Mouse (Mus musculus) cerebellum, postnatal 4 days (tissue): ENCODE measurements around the gene Lcmt1.

Experiments used
- DNase-seq, 2 experiments: peaks; one replicate each; pipeline ENCODE4 v3.0.0; 2022; ENCODE audit warnings: low spot score in 2 of 2, mixed read lengths in 1 of 2

Lcmt1 gene

GRCm38 (mm10) chr7:123398828-123399227 is 29.2 kb downstream of the Lcmt1 start:
- peak in 1 of 2 experiments; percentile 39 for DNase-seq

- DNase-seq, result no peak
These were observed 29.7 kb downstream of the Lcmt1 start for GRCm38 (mm10) chr7:123399286-123399685.

GRCm38 (mm10) chr7:123401121-123401520 is 31.5 kb downstream of the Lcmt1 start:
- no peak for DNase-seq

- no peak for DNase-seq
These were observed 34.6 kb downstream of the Lcmt1 start for GRCm38 (mm10) chr7:123404198-123404597.

- no peak for DNase-seq
These were observed 36.0 kb downstream of the Lcmt1 start for GRCm38 (mm10) chr7:123405619-123406018.

GRCm38 (mm10) chr7:123406988-123407387 is 37.4 kb downstream of the Lcmt1 start:
- DNase-seq, result no peak

GRCm38 (mm10) chr7:123410502-123410901 is 40.9 kb downstream of the Lcmt1 start:
- DNase-seq, result no peak

- DNase-seq, result no peak
These were observed 41.5 kb downstream of the Lcmt1 start for GRCm38 (mm10) chr7:123411109-123411508.

GRCm38 (mm10) chr7:123412143-123412542 is 42.6 kb downstream of the Lcmt1 start:
- no peak for DNase-seq

- no peak for DNase-seq
These were observed 47.2 kb downstream of the Lcmt1 start for GRCm38 (mm10) chr7:123416803-123417202.

GRCm38 (mm10) chr7:123417661-123418060 is 48.1 kb downstream of the Lcmt1 start:
- no peak for DNase-seq

GRCm38 (mm10) chr7:123419984-123420383 is 50.4 kb downstream of the Lcmt1 start:
- DNase-seq, result peak in 1 of 2 experiments; percentile 11

GRCm38 (mm10) chr7:123421958-123422357 is 52.4 kb downstream of the Lcmt1 start:
- DNase-seq, result no peak

- no peak for DNase-seq
These were observed 54.7 kb downstream of the Lcmt1 start for GRCm38 (mm10) chr7:123424281-123424680.

GRCm38 (mm10) chr7:123425134-123425757 is 55.7 kb downstream of the Lcmt1 start:
- DNase-seq, result no peak

- DNase-seq, result no peak
These were observed 60.2 kb downstream of the Lcmt1 start for GRCm38 (mm10) chr7:123429624-123430410.

GRCm38 (mm10) chr7:123430411-123430705 is 60.8 kb downstream of the Lcmt1 start:
- no peak for DNase-seq

GRCm38 (mm10) chr7:123431206-123431605 is 61.6 kb downstream of the Lcmt1 start:
- no peak for DNase-seq

GRCm38 (mm10) chr7:123442079-123442478 is 72.5 kb downstream of the Lcmt1 start:
- DNase-seq, result no peak

GRCm38 (mm10) chr7:123448794-123449193 is 79.2 kb downstream of the Lcmt1 start:
- DNase-seq, result no peak

- DNase-seq, result no peak
These were observed 80.1 kb downstream of the Lcmt1 start for GRCm38 (mm10) chr7:123449676-123450075.

- DNase-seq, result no peak
These were observed 80.9 kb downstream of the Lcmt1 start for GRCm38 (mm10) chr7:123450515-123450914.

- no peak for DNase-seq
These were observed 83.0 kb downstream of the Lcmt1 start for GRCm38 (mm10) chr7:123452551-123452950.
